Mouse (Mus musculus) bone marrow, adult 2 months (tissue): ENCODE results near the gene Ifrd2.
A peak's percentile ranks its signal among the peaks of the same experiment; 100 is the strongest.

Experiments used
- CTCF ChIP-seq: fragments of 200-500 bp; IDR thresholded peaks from 2 replicates; pipeline ENCODE4 v1.5.1; 2011; ENCODE audit warnings: low read length, control low read depth; ENCODE audit not compliant: control insufficient read depth, insufficient read depth
- POLR2A ChIP-seq: fragments of 200-500 bp; IDR thresholded peaks from 2 replicates; pipeline ENCODE4 v1.6.1; 2011; ENCODE audit warnings: low read depth, mild to moderate bottlenecking, control low read depth, low read length, borderline replicate concordance; ENCODE audit not compliant: control insufficient read depth

GRCm38 (mm10) chr9:107612191-107612944 lies 24.9 kb downstream of the Ifrd2 start:
- peak; percentile 91 for TF ChIP-seq CTCF
- peak; percentile 76; the same call in 1 of the 2 replicates for TF ChIP-seq POLR2A
